Mouse (Mus musculus) cerebellum, adult 2 months (tissue): ENCODE results near the gene Atp11b. TPM values are rescaled to one million over a fixed set of nuclear protein-coding genes. Genes with fewer than 3 reads are reported as not detected.
A peak's percentile ranks its signal among the peaks of the same experiment; 100 is the strongest.

Experiments used
- DNase-seq, 2 experiments: peaks; one replicate each; pipeline ENCODE4 v3.0.0; 2021
- H3K27ac ChIP-seq: fragments of 200-500 bp; 2 replicates; pipeline ENCODE4 v1.5.1; 2012; ENCODE audit warnings: low read length, control low read depth, inconsistent platforms; ENCODE audit not compliant: insufficient read depth
- H3K27me3 ChIP-seq: fragments of 200-500 bp; 2 replicates; pipeline ENCODE4 v1.6.1; 2012; ENCODE audit warnings: inconsistent platforms, mild to moderate bottlenecking, low read length, moderate library complexity; ENCODE audit not compliant: control insufficient read depth, insufficient read depth
- H3K4me1 ChIP-seq: fragments of 200-500 bp; 2 replicates; pipeline ENCODE4 v1.6.1; 2011; ENCODE audit warnings: low read length; ENCODE audit not compliant: control insufficient read depth, insufficient read depth
- H3K4me3 ChIP-seq: fragments of 200-500 bp; replicated peaks from 2 replicates; pipeline ENCODE3; 2011; ENCODE audit warnings: mild to moderate bottlenecking, low read depth, low read length, control low read depth; ENCODE audit not compliant: insufficient read depth
- CTCF ChIP-seq: fragments of 200-500 bp; IDR thresholded peaks from 2 replicates; pipeline ENCODE4 v1.5.1; 2011; ENCODE audit warnings: low read depth, mild to moderate bottlenecking, control low read depth, low read length, moderate library complexity, borderline replicate concordance; ENCODE audit not compliant: insufficient read depth
- POLR2A ChIP-seq: fragments of 200-500 bp; IDR thresholded peaks from 2 replicates; pipeline ENCODE4 v1.6.1; 2011; ENCODE audit warnings: low read length, control low read depth, borderline replicate concordance; ENCODE audit not compliant: insufficient read depth
- WGBS: fragments of 180-500 bp; shearing (Covaris S2); methylation state at CpG from one replicate; pipeline ENCODE4 v1.1.7; 2018; 5-methylcytosine and 5-hydroxymethylcytosine counted together
- polyA plus RNA-seq: library from polyadenylated mRNA; depleted of rRNA; stranded (reverse); fragments of >200 nt; gene quantifications from 2 replicates; pipeline ENCODE4 v1.2.3, GENCODE M21; 2012; rRNA removed

Gene Atp11b
- polyA plus RNA-seq = 159 and 163 TPM in 2 replicates

DNA sequence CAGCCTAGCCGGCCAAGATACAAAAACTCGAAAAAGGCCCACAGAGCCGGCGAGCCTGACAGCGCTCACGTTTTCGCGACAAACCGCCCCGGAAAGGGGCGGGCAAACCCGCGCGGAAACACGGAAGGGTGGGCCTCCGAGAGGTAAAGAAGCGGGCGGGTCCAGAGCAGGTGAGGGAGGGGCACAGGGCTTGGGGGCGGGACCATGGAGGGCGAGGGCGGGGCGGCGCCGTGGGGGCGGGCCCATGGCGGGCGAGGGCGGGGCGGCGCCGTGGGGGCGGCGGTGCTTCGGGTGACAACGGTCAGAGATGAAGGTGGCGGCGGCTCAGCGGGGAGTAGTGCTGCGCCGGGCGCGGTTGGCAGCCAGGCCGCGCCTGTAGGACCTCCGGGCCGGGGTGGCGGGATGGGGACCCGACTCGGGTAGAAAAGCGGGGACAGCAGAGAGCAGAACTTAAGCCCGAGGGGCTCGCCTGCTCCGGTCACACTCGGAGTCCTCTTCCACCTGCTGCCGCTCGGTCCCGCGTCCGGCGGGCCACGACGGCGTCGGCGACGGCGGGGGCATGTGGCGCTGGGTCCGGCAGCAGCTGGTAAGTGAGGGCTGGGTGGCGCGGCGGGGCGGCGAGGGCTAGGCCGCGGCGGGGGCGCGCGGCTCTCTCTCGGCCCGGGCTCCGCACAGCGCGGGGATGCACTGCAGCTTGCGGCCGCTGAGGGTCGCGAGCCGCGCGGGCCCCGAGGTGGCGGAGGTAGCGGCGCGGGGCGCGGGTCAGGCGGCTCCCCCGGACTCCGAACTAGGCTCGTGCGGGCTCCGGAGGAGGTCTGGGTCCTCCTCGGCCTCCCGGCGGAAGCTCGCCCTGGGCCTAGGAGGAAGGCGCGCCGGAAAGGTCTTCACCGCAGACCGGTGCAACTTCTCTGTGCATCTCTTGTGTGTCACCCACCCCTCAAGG lies at the start of gene Atp11b:
Atp11b (plus strand) TSS at position 282 of the 943 bp plus-strand sequence.
- Histone ChIP-seq H3K4me1 (peaks cover 4% of the 10 kb centered on the region), H3K27ac (peak within 1 kb of the TSS; percentile 75), H3K4me3 (peak within 1 kb of the TSS; percentile 69), H3K27me3 (no peaks in the 10 kb centered on the region)
- WGBS = under 1% methylated on average over 108 of the region's 114 CpGs
- peak; percentile 83 to 87 for DNase-seq
- peak; percentile 14; the same call in 1 of the 2 replicates for TF ChIP-seq CTCF
- TF ChIP-seq POLR2A = peak; percentile 39; the same call in 1 of the 2 replicates

- TF ChIP-seq POLR2A (no peak), CTCF (no peak)
- WGBS = 82% methylated on average over 4 of the region's 4 CpGs
- Histone ChIP-seq H3K4me1 (no peaks in the 10 kb centered on the region), H3K27me3 (no peaks in the 10 kb centered on the region), H3K4me3 (no peak overlapping the region), H3K27ac (no peak overlapping the region)
- no peak for DNase-seq
These were observed 49.6 kb upstream of the Atp11b start for GRCm38 (mm10) chr3:35704328-35704613.

- Histone ChIP-seq H3K4me1 (peaks cover 3% of the 10 kb centered on the region; the same call in 1 of the 2 replicates), H3K27me3 (no peaks in the 10 kb centered on the region), H3K27ac (no peak overlapping the region), H3K4me3 (no peak overlapping the region)
- TF ChIP-seq POLR2A = no peak
- no peak for TF ChIP-seq CTCF
- 85% methylated on average over 8 of the region's 8 CpGs for WGBS
- no peak for DNase-seq
These were observed 34.2 kb upstream of the Atp11b start for GRCm38 (mm10) chr3:35719531-35720205.

DNA sequence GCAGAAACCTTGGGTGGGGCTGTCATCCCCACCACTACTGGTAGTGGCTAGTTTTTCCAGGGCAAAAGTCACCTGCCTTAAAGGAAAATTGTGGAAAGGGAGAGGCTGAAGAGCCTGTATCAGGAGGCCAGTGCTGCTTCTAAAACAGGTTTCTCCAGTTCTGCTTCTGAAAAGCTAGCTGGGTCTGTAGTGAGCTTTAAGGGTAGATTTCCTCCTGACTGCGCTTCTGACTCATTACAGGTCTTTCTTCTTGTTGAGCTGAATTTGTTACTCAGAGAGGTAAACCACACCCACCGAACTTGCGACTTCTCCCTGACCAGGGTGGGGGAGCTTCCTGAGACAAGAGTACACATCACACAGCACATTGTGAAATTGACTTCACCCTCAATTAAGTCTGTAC lies 33.1 kb upstream of the Atp11b start:
- DNase-seq = no peak
- Histone ChIP-seq H3K4me3 (no peak overlapping the region), H3K27me3 (no peaks in the 10 kb centered on the region), H3K27ac (no peak overlapping the region), H3K4me1 (peaks cover 3% of the 10 kb centered on the region; the same call in 1 of the 2 replicates)
- WGBS = 77% methylated on average over 3 of the region's 3 CpGs
- TF ChIP-seq POLR2A (no peak), CTCF (no peak)

DNA sequence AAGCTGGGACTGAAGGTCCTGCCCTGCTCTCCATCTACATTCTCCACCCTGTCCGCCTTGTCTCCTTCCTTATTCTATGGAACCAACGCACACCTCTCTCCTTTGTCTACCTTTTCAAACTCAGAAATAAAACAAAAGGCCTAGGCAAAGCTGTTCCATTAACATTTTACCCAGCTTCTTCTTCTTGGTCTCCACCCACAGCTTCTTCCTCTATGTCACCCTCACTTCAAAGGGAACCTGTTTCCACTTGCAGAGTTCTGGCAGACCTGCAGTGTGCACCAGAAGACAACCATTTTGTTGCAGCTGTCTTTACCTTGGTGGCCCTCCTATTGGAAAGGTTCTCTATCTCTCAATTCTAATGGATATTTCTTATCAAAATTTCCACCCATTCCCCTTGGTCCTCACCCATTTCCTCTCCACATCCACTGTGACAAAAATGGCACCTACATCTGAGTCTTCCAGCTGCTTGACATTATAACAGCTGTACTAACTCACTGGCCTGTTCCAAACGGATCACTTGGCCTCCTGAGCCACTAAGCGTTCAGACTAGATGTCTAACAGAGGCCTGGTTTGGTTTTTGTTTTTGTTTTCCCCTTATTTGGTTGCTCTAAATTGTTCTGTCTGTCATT lies 32.0 kb upstream of the Atp11b start:
- no peaks in the 10 kb centered on the region for H3K27me3 ChIP-seq
- H3K4me1 ChIP-seq = peaks cover 3% of the 10 kb centered on the region; the same call in 1 of the 2 replicates
- no peak overlapping the region for H3K4me3 ChIP-seq
- H3K27ac ChIP-seq = no peak overlapping the region
- no peak for TF ChIP-seq POLR2A
- TF ChIP-seq CTCF = no peak
- DNase-seq = no peak
- 82% methylated on average over 4 of the region's 4 CpGs for WGBS

- 94% methylated on average over 7 of the region's 7 CpGs for WGBS
- TF ChIP-seq POLR2A (no peak), CTCF (no peak)
These were observed 31.1 kb upstream of the Atp11b start for GRCm38 (mm10) chr3:35722811-35723210.

DNA sequence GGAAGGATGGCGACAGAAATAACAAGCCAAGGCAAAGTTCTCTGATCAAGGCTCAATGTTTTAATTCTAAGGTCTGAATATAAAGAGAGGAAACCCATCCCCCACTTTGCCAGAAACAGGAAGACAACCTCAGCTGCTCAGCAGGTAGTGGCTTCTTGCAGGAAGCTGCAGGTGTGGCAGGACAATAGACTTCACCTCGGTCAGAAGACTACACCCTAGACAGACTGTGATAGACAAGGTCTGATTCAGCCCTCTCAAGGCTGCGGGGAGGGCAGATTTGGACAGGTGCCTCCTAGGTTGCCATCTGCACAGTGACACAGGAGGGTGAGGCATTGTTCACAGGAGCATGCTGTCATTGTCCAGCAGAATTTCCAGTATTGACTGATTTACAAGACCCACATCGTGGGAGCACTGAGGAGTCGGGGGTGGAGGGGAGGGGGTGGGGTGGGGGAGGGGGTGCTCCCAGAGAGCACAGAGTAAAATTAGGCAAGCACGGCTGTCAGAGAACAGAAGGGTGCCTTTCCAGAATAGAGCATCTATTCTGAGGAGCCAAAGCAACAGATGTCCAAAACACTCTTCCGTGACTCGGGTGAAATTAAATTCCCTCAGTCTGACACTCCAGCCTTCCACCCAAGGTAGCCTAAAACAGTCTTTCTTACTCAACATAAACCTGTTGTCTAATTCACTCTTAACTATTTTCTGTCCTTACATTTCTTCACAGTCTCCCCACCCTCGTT lies 30.2 kb upstream of the Atp11b start:
- Histone ChIP-seq H3K27ac (no peak overlapping the region), H3K27me3 (no peaks in the 10 kb centered on the region), H3K4me1 (peaks cover 3% of the 10 kb centered on the region; the same call in 1 of the 2 replicates), H3K4me3 (no peak overlapping the region)
- TF ChIP-seq POLR2A (no peak), CTCF (no peak)
- peak; percentile 62 to 66 for DNase-seq
- WGBS = 20% methylated on average over 9 of the region's 9 CpGs

More at GRCm38 (mm10) chr3:35722811-35723210, 31.1 kb upstream of the Atp11b start:
- Histone ChIP-seq H3K27me3 (no peaks in the 10 kb centered on the region), H3K4me1 (peaks cover 3% of the 10 kb centered on the region; the same call in 1 of the 2 replicates), H3K27ac (no peak overlapping the region), H3K4me3 (no peak overlapping the region)
- DNase-seq = no peak
